Mouse (Mus musculus) mature B cell (primary cell): Measurements from ENCODE around the gene Efr3b.

ENCODE experiments used
- in situ Hi-C: fragments of 300-500 bp; cut with MboI; formaldehyde crosslinking; loops from 2 replicates; pipeline ENCODE4 v1.14.3; 2019

The Efr3b gene

GRCm38 (mm10) chr12:4036157-4036556, 2.6 kb downstream of the Efr3b start:
- in situ Hi-C loops, result no loop called here

DNA sequence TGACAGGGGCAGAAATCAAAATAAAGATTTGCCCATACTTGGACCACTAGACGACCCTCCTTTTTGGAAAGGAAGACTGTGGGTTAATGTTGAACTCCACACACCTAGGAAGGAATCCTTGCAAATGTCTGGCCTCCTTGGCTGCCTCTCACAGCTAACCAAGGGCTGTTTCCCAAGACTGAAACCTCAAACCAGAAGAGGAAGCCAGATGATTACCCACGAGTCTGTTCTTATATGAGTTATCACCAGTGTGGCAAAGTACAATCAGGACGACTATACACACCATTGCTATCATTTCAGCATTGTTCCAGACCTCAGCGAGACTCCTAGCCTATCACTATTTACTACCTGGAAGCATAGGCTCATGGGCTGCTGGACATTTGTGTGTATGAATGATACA, 9.7 kb downstream of the Efr3b start:
- in situ Hi-C loops, result no loop called here

- in situ Hi-C loops, result no loop called here
Observed at GRCm38 (mm10) chr12:4028516-4028915, 10.2 kb downstream of the Efr3b start.

DNA sequence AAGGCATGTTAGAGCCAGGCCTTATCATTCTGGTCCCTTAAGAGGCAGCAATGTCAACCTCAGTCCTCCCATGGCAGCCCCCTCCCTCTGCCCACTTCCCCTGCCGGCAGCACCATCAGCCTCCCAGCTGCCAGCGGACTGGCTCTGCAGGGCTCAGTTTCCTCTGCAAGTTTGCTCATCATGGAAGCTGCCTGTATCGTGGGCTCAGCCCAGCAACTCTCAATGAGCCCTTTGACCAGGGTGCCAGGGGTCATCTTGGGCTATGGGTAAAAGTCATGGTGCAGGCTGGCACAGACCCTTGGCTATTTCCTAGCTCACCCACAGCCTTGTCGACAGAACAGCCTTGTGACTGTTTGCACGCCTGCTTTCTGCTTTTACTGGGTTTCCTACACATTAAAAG, 14.4 kb downstream of the Efr3b start:
- in situ Hi-C loops, result no loop called here

GRCm38 (mm10) chr12:4023501-4023900, 15.2 kb downstream of the Efr3b start:
- in situ Hi-C loops, result no loop called here

GRCm38 (mm10) chr12:4022845-4023244, 15.9 kb downstream of the Efr3b start:
- in situ Hi-C loops, result no loop called here

DNA sequence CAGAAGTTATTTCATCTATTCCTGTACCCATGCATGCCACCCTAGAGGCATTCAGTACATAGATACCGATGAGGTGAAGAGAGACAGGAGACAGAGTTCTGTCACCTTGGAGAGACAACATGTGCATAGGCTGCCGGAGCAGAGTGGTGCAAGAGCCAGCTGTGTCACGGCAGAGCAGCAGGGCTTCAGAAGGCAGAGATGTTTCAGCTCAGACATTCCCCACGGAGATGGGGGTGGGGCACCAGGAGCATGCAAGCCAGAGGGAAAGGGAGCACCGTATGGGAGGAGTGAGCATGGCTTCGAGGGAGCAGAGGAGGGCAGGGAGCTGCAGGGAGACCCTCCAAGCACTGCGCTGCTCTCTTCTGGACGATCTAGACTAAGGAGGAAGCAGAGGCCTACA, 18.2 kb downstream of the Efr3b start:
- in situ Hi-C loops, result no loop called here

DNA sequence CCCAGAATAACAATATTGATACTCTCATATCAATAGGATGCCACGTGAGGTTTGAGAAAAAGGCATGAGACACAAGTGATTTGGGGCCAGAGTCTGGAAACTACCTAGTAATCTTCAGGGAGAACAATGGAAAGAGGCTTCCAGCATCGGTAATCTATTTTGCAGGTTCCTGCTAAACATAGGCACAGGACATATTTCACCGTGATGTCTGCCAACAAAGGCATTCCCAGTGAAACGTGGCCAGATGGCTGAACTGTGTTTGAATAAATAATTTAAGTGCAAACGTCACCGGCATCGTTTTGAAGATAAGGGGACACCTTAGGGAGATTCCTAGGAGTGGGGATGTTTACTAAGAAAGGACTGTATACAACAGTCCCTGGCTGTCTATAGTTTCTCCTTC, 22.4 kb downstream of the Efr3b start:
- in situ Hi-C loops, result no loop called here

DNA sequence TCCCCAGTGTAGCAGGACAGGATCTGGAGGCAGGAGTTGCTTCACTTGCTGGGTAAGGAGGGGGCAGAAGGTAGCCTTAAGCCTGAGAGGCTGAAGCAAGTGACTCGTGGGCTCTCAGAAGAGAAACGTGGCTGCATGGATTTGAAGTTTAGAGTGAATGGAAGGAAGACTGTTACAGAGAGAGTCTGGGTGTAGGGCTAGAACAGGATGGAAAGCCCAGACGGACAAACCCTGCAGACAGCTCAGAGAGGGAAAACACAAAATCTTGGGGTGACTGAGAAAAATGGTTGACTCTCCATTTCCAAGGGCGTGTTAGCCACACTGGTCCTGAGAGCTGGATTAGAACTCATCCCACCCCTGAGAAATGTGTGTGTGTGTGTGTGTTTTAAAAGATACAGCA, 23.0 kb downstream of the Efr3b start:
- in situ Hi-C loops, result no loop called here

DNA sequence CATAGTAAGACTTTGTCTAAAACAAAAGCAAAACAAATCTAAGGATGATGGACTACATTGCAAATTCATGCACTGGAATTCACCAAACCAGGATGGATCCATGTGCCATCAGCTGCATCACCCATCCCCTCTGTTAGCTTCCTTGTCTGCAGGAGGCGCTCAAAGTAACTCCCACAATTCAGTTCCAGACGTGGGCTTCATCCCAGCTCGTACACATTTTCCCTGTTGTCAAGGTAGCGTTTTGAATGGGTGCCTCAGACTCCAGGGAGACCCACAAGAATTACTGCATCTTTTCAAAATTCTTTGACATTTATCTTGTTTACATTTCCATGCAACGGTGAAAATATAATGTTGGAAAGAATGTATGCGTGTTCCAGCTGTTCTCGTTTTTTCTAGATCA, 23.5 kb downstream of the Efr3b start:
- in situ Hi-C loops, result no loop called here

DNA sequence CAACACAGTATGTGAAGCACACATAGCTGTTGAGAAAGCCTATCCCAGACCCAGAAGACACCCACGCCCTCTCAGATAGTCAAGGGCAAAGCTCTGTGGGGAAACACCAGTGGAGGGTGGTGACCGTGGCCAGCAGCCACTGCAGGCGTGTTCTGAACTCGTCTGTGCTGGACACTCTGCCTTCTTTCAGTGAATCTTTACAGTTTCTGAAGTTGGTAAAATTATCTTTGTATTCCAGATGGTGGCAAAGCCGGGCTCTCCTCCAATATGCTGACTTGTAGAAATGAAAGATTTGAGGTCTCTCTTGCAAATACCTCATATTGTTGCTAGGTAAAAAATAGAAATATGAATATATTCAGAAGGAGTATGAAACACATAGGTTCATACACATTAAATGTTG, 27.0 kb downstream of the Efr3b start:
- in situ Hi-C loops, result no loop called here

- in situ Hi-C loops, result no loop called here
Observed at GRCm38 (mm10) chr12:4011301-4011700, 27.4 kb downstream of the Efr3b start.

DNA sequence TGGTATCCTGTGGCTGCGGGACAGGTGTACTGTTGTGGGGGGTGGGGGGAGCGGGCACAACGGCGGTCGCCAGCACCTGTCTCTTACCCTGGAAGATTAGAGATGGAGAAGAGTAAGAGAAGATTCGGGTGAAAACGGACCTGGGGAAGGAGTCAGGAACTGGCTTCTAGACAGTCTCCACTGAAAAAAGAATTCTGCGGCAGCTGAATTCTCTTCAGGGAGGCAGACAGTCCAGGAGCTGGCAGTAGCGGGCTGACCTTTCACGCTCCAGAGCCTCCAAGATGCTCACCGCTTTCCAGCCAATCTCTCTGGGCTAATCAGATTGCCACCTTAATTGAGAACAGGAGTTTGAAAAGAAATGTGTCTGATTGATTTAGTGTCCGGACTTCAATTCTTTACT, 30.0 kb downstream of the Efr3b start:
- in situ Hi-C loops, result no loop called here

DNA sequence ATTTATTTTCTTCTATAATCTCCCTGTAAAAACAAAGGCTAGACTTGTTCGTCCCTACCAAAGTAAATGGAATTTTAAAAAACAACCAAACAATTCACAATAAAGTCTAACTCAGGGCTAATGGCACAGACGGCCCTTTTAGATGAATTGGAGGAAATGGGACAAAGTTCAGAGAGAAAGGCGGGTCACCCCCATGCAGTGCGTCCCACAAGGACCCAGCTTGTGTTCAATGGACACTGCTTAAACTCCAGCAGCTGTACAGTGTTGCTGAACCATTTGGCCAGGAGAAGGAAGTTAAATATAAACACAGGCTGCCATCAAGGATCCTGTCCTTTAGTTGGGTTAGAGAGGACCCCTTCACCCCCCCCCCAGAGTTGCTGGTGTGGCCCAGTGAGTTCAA, 30.9 kb downstream of the Efr3b start:
- in situ Hi-C loops, result no loop called here

DNA sequence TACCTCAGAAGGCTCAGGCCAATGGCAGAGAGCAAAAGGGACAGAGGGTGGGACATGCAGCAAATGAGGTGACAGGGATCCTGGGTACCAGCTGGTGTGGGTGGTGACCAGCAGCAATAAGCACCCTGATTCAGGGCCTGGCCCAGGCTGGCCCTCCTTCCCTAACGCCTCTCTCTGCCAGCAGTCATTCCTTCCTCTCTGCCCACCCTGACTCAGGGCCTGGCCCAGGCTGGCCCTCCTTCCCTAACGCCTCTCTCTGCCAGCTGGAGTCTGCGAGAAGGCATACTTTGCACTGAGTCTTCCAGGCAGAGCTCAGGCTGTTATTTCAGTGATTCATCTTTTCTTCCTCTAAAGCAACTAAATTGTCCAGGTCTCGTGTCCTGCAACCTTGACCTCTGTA, 31.5 kb downstream of the Efr3b start:
- in situ Hi-C loops, result no loop called here

DNA sequence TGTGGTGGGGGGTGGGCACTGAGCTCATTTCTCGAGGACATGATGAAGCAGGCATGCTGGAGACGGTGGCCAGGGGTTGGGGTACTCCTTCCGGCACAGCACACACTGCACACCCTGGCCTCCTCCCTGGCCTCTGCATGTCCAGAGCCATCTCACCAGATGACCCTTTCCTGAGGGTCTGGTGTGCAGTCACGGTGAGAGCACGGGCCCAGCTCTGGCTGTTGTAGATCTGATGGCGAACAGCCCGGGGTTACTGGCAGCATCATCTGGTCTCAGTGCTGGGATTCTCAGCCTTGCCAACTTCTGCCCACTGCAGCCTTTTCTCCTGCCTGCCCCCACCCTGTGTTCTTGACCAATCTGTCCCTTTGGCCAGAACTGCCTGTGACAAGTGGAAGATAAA, 32.6 kb downstream of the Efr3b start:
- in situ Hi-C loops, result no loop called here

DNA sequence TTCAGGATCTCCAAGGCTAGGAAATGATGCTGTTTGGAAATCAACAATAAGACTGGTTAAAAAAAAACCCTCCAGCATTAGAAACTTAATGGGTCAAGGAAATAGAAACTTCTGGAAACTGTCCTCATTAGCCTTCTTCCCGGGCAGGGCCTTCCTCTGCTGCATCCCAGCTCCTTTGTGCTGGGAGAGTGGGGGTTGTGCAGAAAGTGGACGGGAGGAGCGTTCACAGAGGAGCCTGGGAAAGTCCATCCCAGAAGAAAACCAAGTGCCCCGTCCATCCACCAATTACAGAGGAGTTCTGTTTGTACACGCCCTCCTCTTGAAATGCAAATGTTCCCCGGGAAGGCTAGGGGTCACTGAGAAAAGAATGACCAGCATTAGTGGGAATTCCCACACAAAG, 34.1 kb downstream of the Efr3b start:
- in situ Hi-C loops, result no loop called here

- in situ Hi-C loops, result no loop called here
Observed at GRCm38 (mm10) chr12:4000406-4000805, 38.3 kb downstream of the Efr3b start.

GRCm38 (mm10) chr12:3996749-3997148, 42.0 kb downstream of the Efr3b start:
- in situ Hi-C loops, result no loop called here

GRCm38 (mm10) chr12:3991047-3991446, 47.7 kb downstream of the Efr3b start:
- in situ Hi-C loops, result no loop called here

DNA sequence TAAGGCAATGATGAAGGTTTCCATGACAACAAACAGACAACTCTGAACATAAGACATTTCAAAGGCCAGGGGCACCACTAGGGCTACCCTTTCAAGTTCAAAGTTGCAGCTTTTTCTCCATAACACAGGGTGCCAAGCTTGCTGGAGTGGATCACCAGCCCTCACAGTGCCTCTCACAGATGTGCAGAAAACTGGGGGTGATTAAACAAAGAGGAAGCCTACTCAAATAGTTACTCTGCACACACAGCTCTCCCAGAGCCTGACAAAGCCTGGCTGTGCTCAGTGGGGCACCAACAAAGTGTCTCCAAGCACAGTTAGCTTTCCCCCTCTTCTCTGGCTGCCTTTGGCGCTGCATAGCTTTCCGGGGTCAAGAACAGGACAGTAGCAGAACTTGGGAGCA, 48.8 kb downstream of the Efr3b start:
- in situ Hi-C loops, result no loop called here

DNA sequence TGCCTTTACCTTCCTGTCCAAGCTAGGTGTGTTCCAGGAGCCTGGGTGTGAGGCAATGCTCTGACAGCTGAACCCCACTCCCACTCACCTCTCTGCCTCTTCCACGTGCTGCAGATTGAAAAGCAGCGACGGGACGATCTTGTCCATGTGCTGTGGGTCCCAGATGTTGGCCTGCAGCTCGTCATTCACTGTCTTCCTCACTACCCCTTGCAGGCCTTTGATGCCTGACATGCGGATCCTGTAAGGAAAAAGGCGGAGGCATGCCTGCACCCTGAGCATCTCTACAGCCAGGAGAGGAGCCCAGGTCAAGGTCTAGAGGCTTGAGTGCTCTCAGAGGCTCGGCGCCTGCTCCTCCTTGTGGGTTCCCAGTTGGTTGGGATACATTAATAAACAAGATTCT, 54.3 kb downstream of the Efr3b start:
- in situ Hi-C loops, result no loop called here

DNA sequence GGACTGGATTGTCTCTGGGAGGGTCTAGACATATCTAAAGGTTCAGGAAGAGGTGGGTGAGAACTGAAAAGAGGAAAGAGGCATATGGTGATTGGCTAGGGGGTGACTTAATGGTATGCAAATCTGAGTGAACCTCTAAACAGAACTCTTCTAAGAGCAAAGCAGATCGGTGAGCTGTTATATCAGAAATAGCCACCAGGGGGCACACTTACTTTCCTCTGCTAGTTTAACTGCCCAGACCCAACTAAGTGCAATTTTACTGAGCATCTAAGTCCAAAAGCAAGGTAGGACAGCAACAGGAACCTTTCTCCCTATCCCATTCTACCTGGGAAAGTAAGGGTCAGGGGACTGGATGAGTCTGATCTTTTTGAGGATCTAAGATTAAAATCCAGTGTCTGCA, 55.0 kb downstream of the Efr3b start:
- in situ Hi-C loops, result no loop called here

GRCm38 (mm10) chr12:3982257-3982656, 56.5 kb downstream of the Efr3b start:
- in situ Hi-C loops, result no loop called here
